Mouse (Mus musculus) cerebellum, adult 2 months (tissue): ENCODE data around the gene Ccpg1. TPM values are rescaled to one million over a fixed set of nuclear protein-coding genes. Genes with fewer than 3 reads are reported as not detected.
A peak's percentile ranks its signal among the peaks of the same experiment; 100 is the strongest.

Experiments
- DNase-seq, 2 experiments: peaks; one replicate each; pipeline ENCODE4 v3.0.0; 2021
- H3K27ac ChIP-seq: fragments of 200-500 bp; 2 replicates; pipeline ENCODE4 v1.5.1; 2012; ENCODE audit warnings: low read length, control low read depth, inconsistent platforms; ENCODE audit not compliant: insufficient read depth
- H3K27me3 ChIP-seq: fragments of 200-500 bp; 2 replicates; pipeline ENCODE4 v1.6.1; 2012; ENCODE audit warnings: inconsistent platforms, mild to moderate bottlenecking, low read length, moderate library complexity; ENCODE audit not compliant: control insufficient read depth, insufficient read depth
- H3K4me1 ChIP-seq: fragments of 200-500 bp; 2 replicates; pipeline ENCODE4 v1.6.1; 2011; ENCODE audit warnings: low read length; ENCODE audit not compliant: control insufficient read depth, insufficient read depth
- H3K4me3 ChIP-seq: fragments of 200-500 bp; replicated peaks from 2 replicates; pipeline ENCODE3; 2011; ENCODE audit warnings: mild to moderate bottlenecking, low read depth, low read length, control low read depth; ENCODE audit not compliant: insufficient read depth
- CTCF ChIP-seq: fragments of 200-500 bp; IDR thresholded peaks from 2 replicates; pipeline ENCODE4 v1.5.1; 2011; ENCODE audit warnings: low read depth, mild to moderate bottlenecking, control low read depth, low read length, moderate library complexity, borderline replicate concordance; ENCODE audit not compliant: insufficient read depth
- POLR2A ChIP-seq: fragments of 200-500 bp; IDR thresholded peaks from 2 replicates; pipeline ENCODE4 v1.6.1; 2011; ENCODE audit warnings: low read length, control low read depth, borderline replicate concordance; ENCODE audit not compliant: insufficient read depth
- WGBS: fragments of 180-500 bp; shearing (Covaris S2); methylation state at CpG from one replicate; pipeline ENCODE4 v1.1.7; 2018; 5-methylcytosine and 5-hydroxymethylcytosine counted together
- polyA plus RNA-seq: library from polyadenylated mRNA; depleted of rRNA; stranded (reverse); fragments of >200 nt; gene quantifications from 2 replicates; pipeline ENCODE4 v1.2.3, GENCODE M21; 2012

The Ccpg1 gene
- polyA plus RNA-seq, 1 experiment: 76.8 TPM

DNA sequence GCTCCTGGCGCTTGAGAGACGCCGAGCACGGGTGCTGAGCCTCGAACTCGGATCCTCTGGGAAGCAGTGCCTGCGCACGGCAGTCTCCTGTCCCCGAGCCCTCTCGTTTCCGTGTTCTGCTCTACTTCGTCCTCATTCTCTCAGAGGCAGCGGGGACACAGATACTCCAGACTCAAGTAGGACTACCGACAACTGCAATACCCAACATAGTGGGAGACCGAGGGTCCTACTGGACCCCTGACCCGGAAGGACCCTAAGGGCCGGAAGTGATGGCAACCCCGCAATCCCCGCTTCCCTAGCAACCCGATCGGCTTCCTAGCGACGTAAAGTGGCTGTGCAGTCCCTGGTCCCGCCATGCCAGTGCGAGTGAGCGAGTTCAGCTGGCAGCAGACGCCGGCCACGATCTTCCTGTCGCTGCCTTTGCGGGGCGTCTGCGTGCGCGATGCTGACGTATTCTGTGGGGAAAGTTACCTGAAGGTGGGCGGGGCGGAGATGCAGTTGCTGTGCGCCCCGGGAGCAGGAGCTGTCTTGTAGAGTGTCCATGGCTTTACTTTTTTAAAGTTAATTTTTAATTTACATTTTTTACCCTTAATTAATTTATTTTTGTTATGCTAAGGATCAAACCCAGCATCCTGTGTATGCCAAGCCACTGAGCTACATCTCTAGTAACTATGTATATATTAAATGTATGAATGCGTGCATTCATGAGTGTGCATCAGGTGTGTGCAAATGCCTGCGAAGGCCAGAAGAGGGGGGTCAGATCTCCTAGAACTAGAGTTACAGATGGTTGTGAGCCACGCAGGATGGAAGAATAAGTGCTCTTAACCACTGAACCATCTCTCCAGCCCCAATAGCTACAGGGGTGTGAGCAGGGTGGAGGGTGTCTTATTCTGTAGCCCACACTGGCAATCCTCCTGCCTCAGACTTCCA, 26.4 kb upstream of the Ccpg1 start, which contains the start of the genes Dyx1c1 and Gm44503:
Gene Dyx1c1 (plus strand): TSS at position 265 of the 930 bp plus-strand sequence.
Gene Gm44503 (plus strand): TSS at position 332 of the 930 bp plus-strand sequence.
- Histone ChIP-seq H3K27ac (no peak within 1 kb of the TSS), H3K4me1 (no peaks in the 10 kb centered on the region), H3K27me3 (no peaks in the 10 kb centered on the region), H3K4me3 (peak within 1 kb of the TSS; percentile 90)
- peak; percentile 69 to 72 for DNase-seq
- WGBS: 2% methylated on average over 43 of the region's 43 CpGs
- TF ChIP-seq POLR2A (peak; percentile 33; the same call in 1 of the 2 replicates), CTCF (no peak)

DNA sequence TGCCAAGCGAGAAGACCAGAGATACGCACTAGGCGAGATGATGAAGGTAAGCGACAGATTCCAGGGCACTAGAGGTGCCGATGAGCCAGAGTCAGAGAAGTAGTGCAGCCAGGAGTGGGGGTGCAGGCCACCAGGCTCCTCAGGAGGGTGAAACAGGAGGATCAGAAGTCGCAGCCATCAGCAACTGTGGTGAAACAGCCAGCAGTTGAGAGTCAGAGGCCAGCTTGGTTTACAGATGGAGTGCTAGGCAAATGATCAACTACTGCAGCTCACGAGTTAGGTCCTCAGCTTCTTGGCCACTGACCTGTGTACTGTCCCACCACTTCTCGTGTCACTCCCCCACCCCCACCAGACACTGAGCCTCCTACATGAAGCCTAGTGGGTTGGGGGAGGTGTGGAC, 23.9 kb upstream of the Ccpg1 start:
- H3K27ac ChIP-seq: no peak overlapping the region
- TF ChIP-seq POLR2A: no peak
- no peak for TF ChIP-seq CTCF
- no peaks in the 10 kb centered on the region for H3K27me3 ChIP-seq
- WGBS: 79% methylated on average over 8 of the region's 8 CpGs
- no peak overlapping the region for H3K4me3 ChIP-seq
- H3K4me1 ChIP-seq: no peaks in the 10 kb centered on the region
- no peak for DNase-seq

DNA sequence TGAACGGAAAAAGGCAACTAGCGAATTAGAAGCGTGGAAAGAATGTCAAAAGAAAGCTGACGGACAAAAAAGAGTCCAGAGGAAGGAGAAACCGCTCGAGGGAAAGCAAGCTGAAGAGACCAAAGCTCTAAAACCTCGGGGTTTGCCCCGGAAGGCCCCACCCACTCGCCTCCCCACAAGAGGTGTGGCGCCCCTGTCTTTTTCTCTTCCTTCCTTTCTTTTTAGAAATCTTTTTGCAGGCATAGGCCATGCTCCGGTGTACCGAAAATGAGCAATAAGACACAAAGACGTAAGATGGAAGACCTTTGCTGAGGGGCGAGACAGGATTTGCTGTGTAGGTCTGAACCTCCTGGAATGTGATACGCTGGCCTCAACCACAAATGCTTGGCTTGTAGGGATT, 23.3 kb upstream of the Ccpg1 start:
- 81% methylated on average over 15 of the region's 15 CpGs for WGBS
- H3K4me1 ChIP-seq: no peaks in the 10 kb centered on the region
- H3K27me3 ChIP-seq: no peaks in the 10 kb centered on the region
- TF ChIP-seq POLR2A (no peak), CTCF (no peak)
- H3K4me3 ChIP-seq: no peak overlapping the region
- DNase-seq: no peak
- H3K27ac ChIP-seq: no peak overlapping the region

DNA sequence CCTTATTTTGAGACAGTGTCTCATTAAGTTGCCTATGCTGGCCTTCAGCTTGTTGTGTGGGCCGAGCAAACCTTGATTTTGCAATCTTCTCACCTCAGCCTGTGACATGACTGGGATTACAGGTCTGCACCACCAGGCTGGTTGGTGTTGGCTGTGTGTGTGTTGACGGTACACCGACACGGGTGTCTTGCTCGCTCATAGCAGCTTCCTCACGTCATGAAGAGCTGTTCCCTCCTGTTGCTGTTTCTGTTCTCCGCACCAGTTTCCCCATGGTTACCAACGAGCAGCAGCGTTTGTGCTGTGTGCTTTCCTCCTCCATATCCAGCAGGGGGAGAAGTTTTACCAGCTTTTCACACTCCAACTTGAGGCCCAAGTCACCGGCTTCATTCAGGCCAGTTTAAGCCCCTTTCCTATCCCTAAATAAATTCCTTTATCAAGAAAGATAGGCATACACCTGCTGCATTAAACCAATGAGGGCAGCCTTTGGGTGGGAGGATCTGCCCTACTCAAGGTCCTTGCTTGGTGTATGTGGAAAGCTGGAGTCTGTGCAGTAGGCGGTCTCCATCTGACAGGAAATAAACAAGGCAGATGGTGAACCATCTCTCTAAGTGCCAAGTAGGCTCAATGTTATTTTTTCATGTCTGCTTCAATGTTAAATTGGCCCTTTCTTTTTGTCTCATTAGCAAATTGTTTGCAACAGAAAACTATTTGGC, 16.7 kb upstream of the Ccpg1 start:
- peak; percentile 57 to 67 for DNase-seq
- Histone ChIP-seq H3K27ac (no peak overlapping the region), H3K4me1 (peaks cover 2% of the 10 kb centered on the region; the same call in 1 of the 2 replicates), H3K27me3 (no peaks in the 10 kb centered on the region), H3K4me3 (no peak overlapping the region)
- TF ChIP-seq POLR2A: no peak
- peak; percentile 61; the same call in 1 of the 2 replicates for TF ChIP-seq CTCF
- 11% methylated on average over 11 of the region's 11 CpGs for WGBS

DNA sequence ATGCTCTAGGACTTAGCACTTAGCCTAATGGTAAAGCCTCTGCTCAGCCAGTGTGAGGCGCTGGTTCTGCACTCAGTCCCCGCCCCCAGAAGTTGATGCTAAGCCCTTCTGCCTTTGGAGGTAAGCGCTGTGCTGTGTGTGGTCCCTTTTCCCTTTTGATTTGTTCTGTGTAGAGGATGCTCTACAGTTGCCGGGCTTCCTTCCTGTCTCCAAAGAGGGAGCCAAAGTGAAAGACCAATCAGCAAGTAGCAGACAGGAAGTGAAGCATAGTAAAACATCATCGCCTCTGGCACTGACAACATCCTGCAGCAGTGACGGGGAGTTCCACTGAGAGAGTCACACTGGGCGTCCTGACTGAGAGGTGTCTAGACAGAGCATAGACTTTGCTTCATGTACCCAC, 15.4 kb upstream of the Ccpg1 start:
- no peaks in the 10 kb centered on the region for H3K27me3 ChIP-seq
- DNase-seq: no peak
- 85% methylated on average over 7 of the region's 7 CpGs for WGBS
- no peak overlapping the region for H3K4me3 ChIP-seq
- H3K27ac ChIP-seq: no peak overlapping the region
- TF ChIP-seq CTCF: no peak
- no peak for TF ChIP-seq POLR2A
- peaks cover 2% of the 10 kb centered on the region; the same call in 1 of the 2 replicates for H3K4me1 ChIP-seq

DNA sequence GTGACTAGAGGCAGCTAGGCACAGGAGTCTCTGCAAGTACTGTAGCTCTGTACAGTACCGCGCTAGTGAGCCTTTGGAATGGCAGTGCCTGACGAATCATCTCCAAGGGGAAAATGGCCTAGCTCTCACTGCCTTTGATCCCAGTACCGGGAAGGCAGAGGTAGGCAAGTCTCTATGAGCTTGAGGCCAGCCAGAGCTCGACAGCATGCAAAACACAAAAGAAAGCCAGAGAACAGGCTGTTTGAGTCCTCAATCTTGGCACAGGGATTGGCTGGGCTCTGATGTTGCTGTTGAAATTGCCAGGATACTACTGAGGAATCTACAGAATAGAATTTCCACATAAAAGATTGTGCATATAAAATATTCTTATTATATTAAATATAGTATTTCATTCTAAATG, 12.8 kb upstream of the Ccpg1 start:
- WGBS: 72% methylated on average over 5 of the region's 5 CpGs
- Histone ChIP-seq H3K27ac (no peak overlapping the region), H3K4me1 (peaks cover 2% of the 10 kb centered on the region; the same call in 1 of the 2 replicates), H3K27me3 (no peaks in the 10 kb centered on the region), H3K4me3 (no peak overlapping the region)
- no peak for TF ChIP-seq CTCF
- TF ChIP-seq POLR2A: no peak
- no peak for DNase-seq

DNA sequence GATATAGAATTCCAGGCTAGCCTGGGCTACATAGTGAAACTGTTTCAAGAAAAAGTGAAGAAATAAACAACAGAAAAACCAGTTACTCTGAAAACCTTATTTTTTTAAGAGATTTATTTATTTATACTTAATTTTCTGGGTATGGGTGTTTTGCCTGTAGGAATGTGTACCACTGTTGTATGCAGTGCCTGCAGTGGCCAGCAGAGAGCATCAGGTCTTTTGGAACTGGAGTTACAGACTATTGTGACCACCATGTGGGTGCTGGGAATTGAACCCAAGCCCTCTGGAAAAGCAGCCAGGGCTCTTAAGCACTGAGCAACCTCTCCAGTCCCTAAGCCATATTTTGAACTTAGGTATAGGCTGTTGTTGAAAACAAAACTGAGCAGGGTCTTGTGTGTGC, 12.2 kb upstream of the Ccpg1 start:
- Histone ChIP-seq H3K27ac (no peak overlapping the region), H3K4me1 (peaks cover 2% of the 10 kb centered on the region; the same call in 1 of the 2 replicates), H3K27me3 (no peaks in the 10 kb centered on the region), H3K4me3 (no peak overlapping the region)
- no peak for DNase-seq
- TF ChIP-seq CTCF (no peak), POLR2A (no peak)

DNA sequence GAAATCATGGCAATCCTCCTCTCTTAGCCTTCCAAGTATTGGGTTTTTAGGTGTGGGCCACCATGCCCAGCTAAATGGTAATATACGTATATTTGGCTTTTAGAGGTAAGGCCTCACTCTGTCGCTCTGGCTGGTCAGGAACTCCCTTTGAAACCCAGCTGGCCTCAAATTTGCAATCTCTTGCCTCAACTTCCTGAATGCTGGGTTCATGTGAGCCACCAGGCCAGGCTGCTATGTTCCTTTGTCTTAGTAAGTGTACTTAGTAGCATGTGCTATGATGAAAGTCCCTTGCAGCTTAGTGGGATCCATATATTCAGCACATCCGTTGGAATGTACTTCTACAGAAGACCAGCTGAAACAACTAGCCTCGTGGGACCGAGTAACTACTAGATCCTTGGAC, 10.5 kb upstream of the Ccpg1 start:
- no peak overlapping the region for H3K27ac ChIP-seq
- DNase-seq: no peak
- H3K27me3 ChIP-seq: no peaks in the 10 kb centered on the region
- H3K4me3 ChIP-seq: no peak overlapping the region
- 88% methylated on average over 5 of the region's 5 CpGs for WGBS
- TF ChIP-seq CTCF: no peak
- H3K4me1 ChIP-seq: no peaks in the 10 kb centered on the region
